In the genomic region with DNA sequence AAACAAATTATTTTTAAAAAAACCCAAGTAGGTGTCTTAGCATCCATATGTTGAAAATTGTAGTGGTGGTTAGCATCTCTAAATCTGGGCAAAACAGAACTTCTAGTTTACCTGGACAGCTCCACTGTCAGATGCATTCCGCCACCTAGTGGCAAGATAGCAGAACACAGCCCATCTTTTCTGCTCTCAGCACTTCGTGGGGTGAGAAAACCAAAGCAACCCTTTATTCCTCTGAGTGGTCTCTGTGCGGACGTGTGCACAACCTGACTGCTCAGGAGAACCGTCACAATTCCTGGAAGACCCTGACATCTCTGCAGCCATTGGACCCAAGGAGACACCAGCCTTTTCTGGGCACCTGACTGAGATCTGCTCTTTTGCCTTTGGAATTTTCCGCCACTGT, we compare ENCODE assay signal across 8 mouse cellular contexts. TPM values are rescaled to one million over a fixed set of nuclear protein-coding genes. Genes with fewer than 3 reads are reported as not detected.
DNase-seq lines count a peak whose midpoint lies in the region; ATAC-seq and TF ChIP-seq lines count a peak whose summit lies in the region.

No protein-coding gene starts in this region.

- H3K4me1 ChIP-seq in testis, adult 2 months (ENCODE audit: control insufficient read depth, insufficient read depth, low read length), result no peaks in the 10 kb centered on the region
- H3K4me1 ChIP-seq in embryonic facial prominence, embryonic 11.5 days (ENCODE audit: control insufficient read depth, insufficient read depth, low read length), result no peaks in the 10 kb centered on the region; the same call in 1 of the 2 replicates
- H3K4me1 ChIP-seq in midbrain, embryonic 11.5 days (ENCODE audit: control insufficient read depth, insufficient read depth, low read length), result peaks cover 1% of the 10 kb centered on the region; the same call in 1 of the 2 replicates

- no peak for DNase-seq in testis, postnatal 14 days (ENCODE audit: low spot score)
- DNase-seq in adrenal gland, postnatal 36 days, result peak; percentile 44 to 54
- DNase-seq in embryonic facial prominence, embryonic 11.5 days (ENCODE audit: low spot score), result peak; percentile 80
- DNase-seq in layer of hippocampus, adult 2 months (ENCODE audit: low spot score in 2 of 2), result peak in 1 of 2 experiments; percentile 63
- peak; percentile 92 for DNase-seq in midbrain, embryonic 11.5 days (ENCODE audit: low spot score, missing footprints)
- peak; percentile 63 for DNase-seq in thymus, postnatal 0 days (ENCODE audit: low spot score)
- no peak for DNase-seq in ovary, adult 18-20 months (ENCODE audit: low spot score)

- TF ChIP-seq CTCF in testis, adult 2 months (IDR thresholded peaks at IDR 0.05; ENCODE audit: control insufficient read depth, insufficient read depth, insufficient replicate concordance, low read depth, low read length), result peak; percentile 55; the same call in 1 of the 2 replicates
- peak; percentile 94 for TF ChIP-seq CTCF in layer of hippocampus, adult 2 months (conservative IDR thresholded peaks at IDR 0.05)

- 26% methylated on average over 6 of the region's 6 CpGs for WGBS in embryonic facial prominence, embryonic 11.5 days
- WGBS in midbrain, embryonic 11.5 days, result 31% methylated on average over 6 of the region's 6 CpGs

- H3K27me3 ChIP-seq in testis, adult 2 months (ENCODE audit: control insufficient read depth, insufficient read depth, low read length), result no peaks in the 10 kb centered on the region
- no peaks in the 10 kb centered on the region for H3K27me3 ChIP-seq in embryonic facial prominence, embryonic 11.5 days (ENCODE audit: control insufficient read depth, insufficient read depth, low read length)
- H3K27me3 ChIP-seq in midbrain, embryonic 11.5 days (ENCODE audit: control insufficient read depth, insufficient read depth, low read length), result no peaks in the 10 kb centered on the region

- no peak overlapping the region for H3K9ac ChIP-seq in embryonic facial prominence, embryonic 11.5 days (replicated peaks; ENCODE audit: low read length)
- no peak overlapping the region for H3K9ac ChIP-seq in midbrain, embryonic 11.5 days (ENCODE audit: low read length)

- no peaks in the 10 kb centered on the region for H3K9me3 ChIP-seq in embryonic facial prominence, embryonic 11.5 days (replicated peaks; ENCODE audit: control insufficient read depth, low read length)
- no peaks in the 10 kb centered on the region for H3K9me3 ChIP-seq in midbrain, embryonic 11.5 days (ENCODE audit: control insufficient read depth, low read length)

- H3K4me3 ChIP-seq in testis, adult 2 months (ENCODE audit: control insufficient read depth, low read depth, low read length), result no peak overlapping the region
- no peak overlapping the region for H3K4me3 ChIP-seq in embryonic facial prominence, embryonic 11.5 days (ENCODE audit: low read depth, low read length)
- no peak overlapping the region for H3K4me3 ChIP-seq in layer of hippocampus, adult 2 months
- no peak overlapping the region for H3K4me3 ChIP-seq in midbrain, embryonic 11.5 days (ENCODE audit: low read depth, low read length)

- H3K36me3 ChIP-seq in testis, adult 2 months (ENCODE audit: control insufficient read depth, insufficient read depth, low read length), result no peaks in the 10 kb centered on the region
- no peaks in the 10 kb centered on the region; the same call in 1 of the 2 replicates for H3K36me3 ChIP-seq in embryonic facial prominence, embryonic 11.5 days (replicated peaks; ENCODE audit: control insufficient read depth, insufficient read depth, low read depth, low read length)
- peaks cover 4% of the 10 kb centered on the region for H3K36me3 ChIP-seq in midbrain, embryonic 11.5 days (ENCODE audit: control insufficient read depth, insufficient read depth, low read length)

- no peak overlapping the region for H3K4me2 ChIP-seq in embryonic facial prominence, embryonic 11.5 days (ENCODE audit: low read depth, low read length)
- H3K4me2 ChIP-seq in midbrain, embryonic 11.5 days, result no peak overlapping the region

- ATAC-seq in embryonic facial prominence, embryonic 11.5 days (replicated peaks; ENCODE audit: insufficient number of reproducible peaks, low FRiP score, low TSS enrichment, low read depth), result no peak
- ATAC-seq in midbrain, embryonic 11.5 days (ENCODE audit: low FRiP score), result peak; percentile 56

- no peak for TF ChIP-seq POLR2A in testis, adult 2 months (IDR thresholded peaks at IDR 0.05; ENCODE audit: control insufficient read depth, low read depth, low read length)

- no peak overlapping the region for H3K27ac ChIP-seq in testis, adult 2 months (ENCODE audit: control insufficient read depth, insufficient read depth, low read depth, low read length)
- H3K27ac ChIP-seq in embryonic facial prominence, embryonic 11.5 days (replicated peaks; ENCODE audit: low read depth, low read length), result no peak overlapping the region
- no peak overlapping the region for H3K27ac ChIP-seq in layer of hippocampus, adult 2 months
- no peak overlapping the region for H3K27ac ChIP-seq in midbrain, embryonic 11.5 days (ENCODE audit: low read depth, low read length)

RNA-seq across cellular contexts. Expression of gene Evl, which starts 13.4 kb away (rescaled TPM):
- polyA plus RNA-seq in testis, adult 2 months (2012; rRNA removed), result 31.3 and 36.4 TPM in 2 replicates
- 10 to 100 TPM; 48.8 to 49.6 TPM for total RNA-seq in adrenal gland, postnatal 36 days (2021)
- 88.1 and 91.0 TPM in 2 replicates for polyA plus RNA-seq in embryonic facial prominence, embryonic 11.5 days (2014; fragmentation: Nextera tagmentation; extraction: Ambion mirVana)
- 100 to 1,000 TPM; 194 to 199 TPM for total RNA-seq in layer of hippocampus, adult 2 months (2021)
- 102 and 119 TPM in 2 replicates for polyA plus RNA-seq in midbrain, embryonic 11.5 days (2014; fragmentation: Nextera tagmentation; extraction: Ambion mirVana)
- 69.7 and 73.8 TPM in 2 replicates for polyA plus RNA-seq in thymus, postnatal 0 days (2015; fragmentation: Nextera tagmentation; extraction: Ambion mirVana)

Comparison
In these comparisons a context has a peak if more than half of its experiments do, and no peak if none do; other contexts are left out.
1. DNase-seq: peak in adrenal gland, postnatal 36 days (2 of 2), embryonic facial prominence, embryonic 11.5 days (single experiment), midbrain, embryonic 11.5 days (single experiment) and thymus, postnatal 0 days (single experiment); none in testis, postnatal 14 days (single experiment) and ovary, adult 18-20 months (single experiment).